Mouse (Mus musculus) neural tube, embryonic 15.5 days (tissue): ENCODE data around the gene Gm10837. TPM values are rescaled to one million over a fixed set of nuclear protein-coding genes. Genes with fewer than 3 reads are reported as not detected.

ENCODE experiments used
- ATAC-seq: fragments of 200-750 bp; cut with Nextera tagmentation; 2 replicates; pipeline ENCODE4 v1.8.0; 2017; ENCODE audit warnings: mild to moderate bottlenecking, moderate TSS enrichment, moderate library complexity; ENCODE audit not compliant: low FRiP score
- H3K27ac ChIP-seq: fragments of 300-500 bp; sonication (generic); replicated peaks from 2 replicates; pipeline ENCODE4 v1.5.1; 2015; ENCODE audit warnings: mild to moderate bottlenecking, inconsistent platforms
- H3K27me3 ChIP-seq: fragments of 300-500 bp; sonication (generic); replicated peaks from 2 replicates; pipeline ENCODE4 v1.6.1; 2015; ENCODE audit warnings: inconsistent platforms
- H3K36me3 ChIP-seq: fragments of 300-500 bp; sonication (generic); 2 replicates; pipeline ENCODE4 v1.6.1; 2015; ENCODE audit warnings: inconsistent platforms
- H3K4me1 ChIP-seq: fragments of 300-500 bp; sonication (generic); 2 replicates; pipeline ENCODE4 v1.6.1; 2015; ENCODE audit warnings: inconsistent platforms
- H3K4me2 ChIP-seq: fragments of 300-500 bp; sonication (generic); 2 replicates; pipeline ENCODE4 v1.6.1; 2015; ENCODE audit warnings: inconsistent platforms, mild to moderate bottlenecking, moderate library complexity
- H3K4me3 ChIP-seq: fragments of 300-500 bp; sonication (generic); replicated peaks from 2 replicates; pipeline ENCODE4 v1.5.1; 2015; ENCODE audit warnings: mild to moderate bottlenecking, inconsistent platforms
- H3K9ac ChIP-seq: fragments of 300-500 bp; sonication (generic); replicated peaks from 2 replicates; pipeline ENCODE4 v1.6.1; 2015; ENCODE audit warnings: mild to moderate bottlenecking, inconsistent platforms
- H3K9me3 ChIP-seq: fragments of 300-500 bp; sonication (generic); replicated peaks from 2 replicates; pipeline ENCODE4 v1.6.1; 2016; ENCODE audit warnings: inconsistent platforms
- WGBS: fragments of 180-500 bp; shearing (Covaris S2); methylation state at CpG from one replicate; pipeline ENCODE4 v1.1.7; 2015; ENCODE audit warnings: mixed read lengths; 5-methylcytosine and 5-hydroxymethylcytosine counted together
- polyA plus RNA-seq: library from polyadenylated mRNA; unstranded; fragments of >200 nt; fragmentation: Nextera tagmentation; extraction: Ambion mirVana; gene quantifications from 2 replicates; pipeline ENCODE4 v1.2.1, GENCODE M21; 2015

Gene Gm10837
- polyA plus RNA-seq: 0.23 and 0.27 TPM in 2 replicates

DNA sequence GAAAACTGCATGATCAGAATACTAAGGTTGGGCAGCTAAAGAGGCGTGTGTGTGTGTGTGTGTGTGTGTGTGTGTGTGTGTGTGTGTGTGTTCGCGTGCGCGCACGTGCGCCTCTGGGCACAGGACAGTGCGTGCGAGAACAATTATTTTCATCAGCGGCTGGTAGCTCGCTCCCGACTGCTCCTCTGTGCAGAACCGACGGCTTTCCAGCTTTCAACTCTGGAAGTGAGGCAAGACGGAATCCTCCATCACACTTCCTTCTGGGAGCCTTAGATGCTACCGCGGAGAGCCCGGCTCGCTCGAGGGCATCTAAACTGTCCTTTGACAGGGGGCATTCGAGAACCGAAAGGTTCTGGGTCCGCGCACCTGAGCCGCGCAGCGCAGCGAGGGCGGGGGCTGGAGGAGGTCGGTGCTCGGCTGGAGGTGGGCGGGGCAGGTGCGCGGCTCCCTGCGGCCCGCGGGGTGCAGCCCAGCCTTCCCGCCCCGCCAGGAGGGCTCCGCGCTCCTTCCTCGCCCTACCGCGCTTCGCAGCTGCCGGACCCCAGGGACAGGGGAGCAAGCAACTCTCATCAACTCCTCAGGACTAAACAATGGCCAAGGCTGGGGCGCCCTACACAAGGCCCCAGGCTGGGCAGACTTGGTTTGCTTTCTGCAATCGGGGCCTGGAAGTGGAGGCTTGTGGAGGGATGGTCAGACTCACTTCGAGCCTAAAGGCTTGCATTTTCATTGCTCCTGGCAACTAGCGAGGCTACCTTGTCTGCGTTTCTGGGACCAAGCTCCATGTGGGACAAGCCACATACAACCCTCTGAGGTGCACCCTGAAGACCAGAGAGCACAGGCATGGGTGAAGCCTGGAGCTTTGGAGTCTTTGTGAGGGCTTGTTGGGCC is at the start of gene Gm10837:
Gene Gm10837 (plus strand): TSS at position 146 of the 888 bp plus-strand sequence.
- 1% methylated on average over 51 of the region's 51 CpGs for WGBS
- peaks cover 47% of the 10 kb centered on the region for H3K27me3 ChIP-seq

DNA sequence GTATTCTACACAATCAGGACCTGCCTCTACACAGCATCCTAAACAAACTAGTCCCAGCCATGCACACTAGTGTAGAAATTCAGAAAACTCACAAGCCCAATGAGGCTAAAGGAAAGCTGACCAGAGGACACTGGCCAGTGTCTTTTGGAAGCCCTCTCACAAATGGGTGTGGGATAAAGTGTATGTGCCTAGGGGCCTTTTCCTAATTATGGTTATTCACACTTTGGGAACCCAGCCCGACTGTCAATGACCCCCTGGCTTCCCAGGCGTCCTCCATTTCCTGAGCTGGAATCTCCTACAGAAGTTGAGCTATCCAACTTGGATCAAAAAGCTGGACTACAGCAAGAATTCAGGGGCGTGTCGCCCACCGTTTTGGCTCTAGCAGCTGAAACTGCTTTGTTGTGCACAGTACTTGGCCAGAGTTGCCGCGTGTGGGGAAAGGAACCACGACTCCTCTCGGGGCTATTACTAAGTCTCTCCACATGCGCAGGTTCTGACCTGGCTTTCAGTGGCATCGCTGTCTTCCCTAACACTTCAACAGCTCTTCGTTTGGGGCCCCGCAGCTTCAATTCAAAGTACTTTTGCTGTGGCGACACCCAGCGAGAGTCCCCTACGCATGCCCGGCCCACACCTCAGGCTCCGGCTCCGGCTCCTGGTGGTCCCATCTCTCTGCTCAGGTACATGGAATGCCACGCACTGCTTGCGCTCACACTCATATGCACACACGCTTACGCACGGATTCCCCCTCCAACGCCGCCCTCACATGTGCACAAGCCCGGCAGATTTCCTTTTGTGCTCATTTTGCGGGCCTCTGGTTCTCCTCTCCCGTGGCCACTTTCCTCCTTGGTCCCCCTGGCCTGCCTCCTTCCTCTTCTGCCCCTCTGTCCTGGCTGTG is 40.5 kb upstream of the Gm10837 start:
- ATAC-seq: no peak
- Histone ChIP-seq H3K36me3 (no peaks in the 10 kb centered on the region), H3K4me1 (peaks cover 35% of the 10 kb centered on the region), H3K27me3 (peaks cover 74% of the 10 kb centered on the region), H3K4me3 (peak overlapping the region; percentile 39), H3K27ac (peak overlapping the region; percentile 67), H3K9ac (peak overlapping the region; percentile 38; the same call in 1 of the 2 replicates), H3K9me3 (no peaks in the 10 kb centered on the region), H3K4me2 (peak overlapping the region; percentile 72)
- WGBS: 4% methylated on average over 29 of the region's 29 CpGs

More for the DNA sequence above, at the start of gene Gm10837:
- peak within 1 kb of the TSS; percentile 25 for H3K4me3 ChIP-seq
- peaks cover 7% of the 10 kb centered on the region; the same call in 1 of the 2 replicates for H3K4me1 ChIP-seq
- peak within 1 kb of the TSS; percentile 46 for H3K27ac ChIP-seq
- peak; percentile 47 for ATAC-seq
- H3K9ac ChIP-seq: no peak within 1 kb of the TSS
- H3K9me3 ChIP-seq: no peaks in the 10 kb centered on the region
- no peaks in the 10 kb centered on the region for H3K36me3 ChIP-seq
- H3K4me2 ChIP-seq: peak within 1 kb of the TSS; percentile 45

DNA sequence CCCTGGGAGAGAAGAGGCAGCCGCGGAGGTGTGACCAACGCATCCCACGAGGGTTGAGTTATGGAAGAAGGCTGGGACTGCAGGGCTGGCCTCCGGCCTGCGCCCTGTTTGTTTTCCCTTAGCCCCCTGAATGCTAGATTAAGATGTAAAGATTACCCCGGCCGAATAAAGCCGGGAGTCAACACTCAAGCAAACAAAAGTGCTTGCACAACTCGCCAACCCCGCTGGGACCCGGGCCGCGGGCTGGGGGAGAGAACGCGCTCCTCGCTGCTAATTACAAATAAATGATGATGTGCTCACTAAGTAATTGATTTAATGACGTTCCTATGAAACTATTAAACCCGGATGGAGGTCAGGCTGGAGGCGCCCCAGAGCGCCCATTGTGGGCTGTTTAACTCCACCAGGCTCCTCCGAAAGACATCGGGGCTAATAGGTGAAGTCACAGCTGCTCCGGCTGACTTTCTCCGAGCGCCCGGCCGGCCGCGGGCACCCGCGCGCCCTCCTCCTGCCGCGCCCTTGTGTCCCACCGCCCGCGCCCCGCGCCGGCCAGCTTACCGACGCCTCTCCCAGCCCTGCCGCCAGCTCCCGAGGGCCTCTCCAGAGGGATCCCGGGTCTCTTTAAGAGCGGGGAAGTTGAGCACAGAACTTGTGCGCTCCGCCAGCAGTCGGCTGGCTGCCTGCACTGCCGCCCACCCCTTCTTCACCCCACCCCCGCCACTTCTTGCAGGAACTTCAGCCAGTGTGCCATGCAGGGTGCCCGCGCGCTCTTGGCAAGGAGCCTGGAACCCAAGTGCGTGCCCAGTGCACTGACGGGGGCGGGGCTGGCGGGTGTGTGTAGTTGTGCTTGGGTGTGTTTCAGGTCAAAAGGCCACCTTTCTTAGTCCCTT is 39.6 kb upstream of the Gm10837 start, which contains the start of gene Gm5089:
Gene Gm5089 (minus strand): TSS at position 620 of the 887 bp plus-strand sequence.
- peak within 1 kb of the TSS; percentile 38; the same call in 1 of the 2 replicates for H3K9ac ChIP-seq
- peaks cover 35% of the 10 kb centered on the region for H3K4me1 ChIP-seq
- H3K9me3 ChIP-seq: no peaks in the 10 kb centered on the region
- no peaks in the 10 kb centered on the region for H3K36me3 ChIP-seq
- H3K4me3 ChIP-seq: peak within 1 kb of the TSS; percentile 39
- ATAC-seq: peak; percentile 48
- peak within 1 kb of the TSS; percentile 72 for H3K4me2 ChIP-seq
- under 1% methylated on average over 59 of the region's 59 CpGs for WGBS
- H3K27me3 ChIP-seq: peaks cover 72% of the 10 kb centered on the region
- H3K27ac ChIP-seq: peak within 1 kb of the TSS; percentile 67

DNA sequence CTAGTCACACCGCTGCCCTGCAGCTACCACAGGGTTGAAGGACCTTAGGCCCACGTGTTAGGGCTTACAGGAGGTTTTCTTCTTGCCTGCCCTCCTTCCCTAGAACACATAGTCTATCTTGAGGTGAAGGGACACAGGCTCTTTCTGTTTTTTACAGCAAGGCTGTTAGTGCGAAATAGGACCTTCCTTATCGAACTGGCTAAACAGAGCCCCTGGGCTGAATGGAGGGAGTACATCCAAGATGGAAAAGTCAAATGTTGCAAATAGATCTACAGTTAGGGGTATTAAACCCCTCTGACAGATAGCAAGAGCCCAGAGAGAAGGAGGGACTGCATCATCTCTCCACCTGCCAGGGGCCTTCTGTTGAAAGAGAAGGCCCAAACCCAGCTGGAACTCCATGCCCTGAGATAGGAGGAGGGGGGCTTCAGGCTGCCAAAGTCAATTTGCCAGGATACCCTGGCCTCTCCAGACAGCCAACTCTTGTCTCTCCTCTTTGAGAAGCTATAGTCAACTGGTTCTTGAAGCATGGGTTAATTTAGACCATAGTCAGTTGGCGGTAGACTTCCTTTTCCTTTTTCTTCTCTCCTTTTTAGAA is 38.7 kb upstream of the Gm10837 start:
- Histone ChIP-seq H3K27ac (no peak overlapping the region), H3K4me3 (no peak overlapping the region), H3K9me3 (no peaks in the 10 kb centered on the region), H3K4me2 (peak overlapping the region; percentile 72), H3K4me1 (peaks cover 35% of the 10 kb centered on the region), H3K27me3 (peaks cover 77% of the 10 kb centered on the region), H3K36me3 (no peaks in the 10 kb centered on the region), H3K9ac (no peak overlapping the region)
- WGBS: 61% methylated on average over 5 of the region's 5 CpGs
- ATAC-seq: no peak

DNA sequence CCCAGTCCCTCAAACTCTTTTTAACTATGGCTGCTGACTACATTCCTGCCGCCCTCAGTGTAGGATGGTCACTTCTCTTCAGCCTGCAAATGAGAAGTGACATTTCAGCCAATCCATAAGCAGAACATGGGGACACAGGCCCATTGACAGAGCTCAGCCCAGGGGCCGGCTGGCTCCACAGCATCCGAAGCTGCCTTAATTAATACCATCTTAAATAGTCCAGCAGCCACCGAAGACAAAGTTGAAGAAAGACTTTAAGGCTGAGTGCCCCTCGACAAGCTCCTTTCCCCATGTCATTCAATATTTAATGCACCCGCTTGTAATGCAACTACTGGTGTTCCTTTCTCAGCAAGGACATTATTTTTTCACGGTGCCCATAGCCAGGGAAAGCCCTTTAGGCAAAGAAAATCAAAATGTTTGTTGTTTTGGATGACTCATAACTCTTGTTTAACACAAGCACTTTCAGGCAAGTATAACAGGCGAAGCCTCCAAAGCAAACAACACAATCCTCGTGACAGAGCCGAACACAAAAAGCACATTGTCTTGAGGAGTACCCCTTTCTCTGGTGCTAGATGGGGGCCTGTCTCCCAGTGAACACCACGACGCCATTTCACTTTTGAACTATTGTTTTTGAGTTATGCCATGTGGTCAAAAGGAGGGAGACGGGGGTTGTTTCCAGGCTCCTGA is 37.5 kb upstream of the Gm10837 start:
- no peak overlapping the region for H3K4me3 ChIP-seq
- H3K9ac ChIP-seq: no peak overlapping the region
- H3K4me1 ChIP-seq: peaks cover 35% of the 10 kb centered on the region
- 10% methylated on average over 13 of the region's 13 CpGs for WGBS
- peak overlapping the region; percentile 74; the same call in 1 of the 2 replicates for H3K27ac ChIP-seq
- no peaks in the 10 kb centered on the region for H3K36me3 ChIP-seq
- H3K9me3 ChIP-seq: no peaks in the 10 kb centered on the region
- ATAC-seq: peak; percentile 5; the same call in 1 of the 2 replicates
- H3K27me3 ChIP-seq: peaks cover 72% of the 10 kb centered on the region
- peak overlapping the region; percentile 50 for H3K4me2 ChIP-seq

- H3K4me2 ChIP-seq: peak overlapping the region; percentile 50
- H3K36me3 ChIP-seq: no peaks in the 10 kb centered on the region
- H3K4me1 ChIP-seq: peaks cover 35% of the 10 kb centered on the region
- no peak overlapping the region for H3K9ac ChIP-seq
- 1% methylated on average over 32 of the region's 32 CpGs for WGBS
- ATAC-seq: peak; percentile 43
- peak overlapping the region; percentile 74; the same call in 1 of the 2 replicates for H3K27ac ChIP-seq
- H3K4me3 ChIP-seq: peak overlapping the region; percentile 19
- peaks cover 66% of the 10 kb centered on the region for H3K27me3 ChIP-seq
- no peaks in the 10 kb centered on the region for H3K9me3 ChIP-seq
These were observed 36.9 kb upstream of the Gm10837 start for GRCm38 (mm10) chr14:122453388-122453995.

- Histone ChIP-seq H3K27ac (peak overlapping the region; percentile 48; the same call in 1 of the 2 replicates), H3K9me3 (no peaks in the 10 kb centered on the region), H3K27me3 (peaks cover 60% of the 10 kb centered on the region), H3K4me2 (peak overlapping the region; percentile 50), H3K4me3 (peak overlapping the region; percentile 19), H3K4me1 (peaks cover 35% of the 10 kb centered on the region), H3K36me3 (no peaks in the 10 kb centered on the region), H3K9ac (no peak overlapping the region)
- no peak for ATAC-seq
- WGBS: 7% methylated on average over 12 of the region's 12 CpGs
These were observed 36.2 kb upstream of the Gm10837 start for GRCm38 (mm10) chr14:122453996-122454738.

- WGBS: 34% methylated on average over 10 of the region's 10 CpGs
- ATAC-seq: no peak
- Histone ChIP-seq H3K4me1 (peaks cover 31% of the 10 kb centered on the region), H3K4me3 (no peak overlapping the region), H3K27me3 (peaks cover 56% of the 10 kb centered on the region), H3K4me2 (no peak overlapping the region), H3K9ac (no peak overlapping the region), H3K36me3 (no peaks in the 10 kb centered on the region), H3K27ac (no peak overlapping the region), H3K9me3 (no peaks in the 10 kb centered on the region)
These were observed 35.4 kb upstream of the Gm10837 start for GRCm38 (mm10) chr14:122454901-122455561.

- Histone ChIP-seq H3K9ac (no peak overlapping the region), H3K27ac (no peak overlapping the region), H3K36me3 (no peaks in the 10 kb centered on the region), H3K9me3 (no peaks in the 10 kb centered on the region), H3K4me2 (no peak overlapping the region), H3K4me1 (peaks cover 25% of the 10 kb centered on the region), H3K4me3 (no peak overlapping the region), H3K27me3 (peaks cover 55% of the 10 kb centered on the region)
- 30% methylated on average over 4 of the region's 4 CpGs for WGBS
- ATAC-seq: no peak
These were observed 34.8 kb upstream of the Gm10837 start for GRCm38 (mm10) chr14:122455562-122455958.
